Mouse (Mus musculus): ENCODE measurements around the gene Itgax.

The Itgax gene

GRCm38 (mm10) chr7:128164001-128164400, 34.7 kb downstream of the Itgax start:
- DNase-seq (ENCODE audit: low spot score), result no peak

GRCm38 (mm10) chr7:128166391-128166790, 37.0 kb downstream of the Itgax start:
- DNase-seq (ENCODE audit: low spot score), result no peak

GRCm38 (mm10) chr7:128169996-128170395, 40.6 kb downstream of the Itgax start:
- DNase-seq (ENCODE audit: low spot score), result no peak

GRCm38 (mm10) chr7:128178385-128178784, 49.0 kb downstream of the Itgax start:
- DNase-seq (ENCODE audit: low spot score), result no peak

- DNase-seq (ENCODE audit: low spot score), result no peak
Observed at GRCm38 (mm10) chr7:128180126-128180525, 50.8 kb downstream of the Itgax start.

GRCm38 (mm10) chr7:128180546-128180945, 51.2 kb downstream of the Itgax start:
- no peak for DNase-seq (ENCODE audit: low spot score)

- no peak for DNase-seq (ENCODE audit: low spot score)
Observed at GRCm38 (mm10) chr7:128181691-128182090, 52.3 kb downstream of the Itgax start.
